Comparison of ENCODE assay signal across 11 mouse cellular contexts in the genomic region with DNA sequence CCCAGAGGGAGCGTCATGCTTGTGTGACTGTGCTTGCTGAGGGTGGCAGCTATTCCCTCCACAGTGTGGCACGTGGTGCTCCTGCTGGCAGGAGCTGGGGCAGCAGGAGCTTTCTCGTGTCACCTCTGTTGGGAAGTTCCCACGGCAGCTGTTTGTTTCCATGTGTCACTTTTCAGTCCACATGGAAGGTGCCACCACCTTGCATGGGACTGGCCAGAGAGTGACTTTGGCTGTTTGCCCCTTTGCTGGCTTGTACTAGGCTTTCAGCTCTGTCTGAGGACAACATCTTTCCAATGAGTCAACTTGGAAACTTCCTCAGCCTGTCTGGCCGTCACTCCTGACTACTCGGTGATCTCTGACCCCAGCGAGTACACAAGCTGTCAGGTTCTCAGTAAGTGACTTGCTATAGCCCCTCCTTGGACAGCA. TPM values are rescaled to one million over a fixed set of nuclear protein-coding genes. Genes with fewer than 3 reads are reported as not detected.
DNase-seq lines count a peak whose midpoint lies in the region; ATAC-seq and TF ChIP-seq lines count a peak whose summit lies in the region.
"Had no signal": no experiment of that assay in that cellular context is flagged by ENCODE, and none has a peak within 500 bp of the region (broad histone marks: within the 10 kb centered on the region; RNA-seq: fewer than 3 reads in every experiment).

No protein-coding gene starts in this region.

- no peak overlapping the region for H3K27ac ChIP-seq in embryonic facial prominence, embryonic 14.5 days (replicated peaks; ENCODE audit: low read depth, low read length)
- H3K27ac ChIP-seq in embryonic facial prominence, embryonic 10.5 days (replicated peaks): no peak overlapping the region; the same call in 1 of the 2 replicates
- no peak overlapping the region for H3K27ac ChIP-seq in layer of hippocampus, adult 2 months
- no peak overlapping the region for H3K27ac ChIP-seq in midbrain, postnatal 0 days (ENCODE audit: low read depth, low read length)
- H3K27ac ChIP-seq: embryonic facial prominence, embryonic 15.5 days; hindbrain, embryonic 12.5 days had no signal

- H3K9ac ChIP-seq in embryonic facial prominence, embryonic 14.5 days (ENCODE audit: low read depth, low read length): peak overlapping the region; percentile 8; the same call in 1 of the 2 replicates
- H3K9ac ChIP-seq in midbrain, postnatal 0 days (replicated peaks; ENCODE audit: low read length, poor library complexity, severe bottlenecking): no peak overlapping the region
- H3K9ac ChIP-seq: embryonic facial prominence, embryonic 15.5 days; hindbrain, embryonic 12.5 days had no signal

- peak; percentile 18; the same call in 1 of the 2 replicates for TF ChIP-seq CTCF in layer of hippocampus, adult 2 months (conservative IDR thresholded peaks at IDR 0.05)
- no peak for TF ChIP-seq CTCF in midbrain, postnatal 0 days (IDR thresholded peaks at IDR 0.05)

- H3K4me3 ChIP-seq in embryonic facial prominence, embryonic 14.5 days (ENCODE audit: low read depth, low read length): no peak overlapping the region
- H3K4me3 ChIP-seq in embryonic facial prominence, embryonic 10.5 days: no peak overlapping the region
- H3K4me3 ChIP-seq in layer of hippocampus, adult 2 months: no peak overlapping the region
- H3K4me3 ChIP-seq in midbrain, postnatal 0 days (ENCODE audit: low read depth, low read length): no peak overlapping the region
- H3K4me3 ChIP-seq: embryonic facial prominence, embryonic 15.5 days; hindbrain, embryonic 12.5 days had no signal

- 50% methylated on average over 7 of the region's 7 CpGs for WGBS in embryonic facial prominence, embryonic 14.5 days
- WGBS in embryonic facial prominence, embryonic 10.5 days: 55% methylated on average over 7 of the region's 7 CpGs
- WGBS in midbrain, postnatal 0 days: 52% methylated on average over 7 of the region's 7 CpGs

- ATAC-seq in embryonic facial prominence, embryonic 14.5 days (ENCODE audit: low read depth): no peak
- ATAC-seq in midbrain, postnatal 0 days (ENCODE audit: low FRiP score): no peak

- DNase-seq in embryonic facial prominence, embryonic 14.5 days (ENCODE audit: low spot score): no peak
- DNase-seq in embryonic facial prominence, embryonic 10.5 days (ENCODE audit: low spot score): no peak
- DNase-seq in layer of hippocampus, adult 2 months (ENCODE audit: low spot score in 2 of 2): no peak
- DNase-seq in layer of hippocampus, postnatal 10 days (ENCODE audit: low spot score in 2 of 2): no peak
- DNase-seq in gastrocnemius, postnatal 10 days: peak; percentile 36
- DNase-seq in kidney, postnatal 36 days: peak; percentile 68 to 73
- DNase-seq in midbrain, postnatal 0 days (ENCODE audit: low spot score): no peak
- DNase-seq in ovary, postnatal 10 days (ENCODE audit: low spot score): no peak
- DNase-seq: cerebellum, postnatal 10 days had no signal

- no peaks in the 10 kb centered on the region for H3K27me3 ChIP-seq in embryonic facial prominence, embryonic 14.5 days (replicated peaks; ENCODE audit: control insufficient read depth, insufficient read depth, low read length)
- H3K27me3 ChIP-seq in embryonic facial prominence, embryonic 10.5 days (replicated peaks; ENCODE audit: low read depth, poor library complexity, severe bottlenecking): peaks cover 14% of the 10 kb centered on the region
- H3K27me3 ChIP-seq in midbrain, postnatal 0 days (ENCODE audit: insufficient read depth, low read length): no peaks in the 10 kb centered on the region
- H3K27me3 ChIP-seq: embryonic facial prominence, embryonic 15.5 days had no signal

- H3K4me2 ChIP-seq in embryonic facial prominence, embryonic 14.5 days (ENCODE audit: low read depth, low read length): no peak overlapping the region
- no peak overlapping the region for H3K4me2 ChIP-seq in midbrain, postnatal 0 days (ENCODE audit: low read depth, low read length, poor library complexity, severe bottlenecking)
- H3K4me2 ChIP-seq: embryonic facial prominence, embryonic 15.5 days; hindbrain, embryonic 12.5 days had no signal

- peaks cover 5% of the 10 kb centered on the region; the same call in 1 of the 2 replicates for H3K4me1 ChIP-seq in embryonic facial prominence, embryonic 14.5 days (ENCODE audit: control insufficient read depth, insufficient read depth, low read length)
- H3K4me1 ChIP-seq in embryonic facial prominence, embryonic 10.5 days: peaks cover 46% of the 10 kb centered on the region
- no peaks in the 10 kb centered on the region for H3K4me1 ChIP-seq in midbrain, postnatal 0 days (ENCODE audit: insufficient read depth, low read length)

- H3K9me3 ChIP-seq in embryonic facial prominence, embryonic 14.5 days (ENCODE audit: control insufficient read depth, low read length): no peaks in the 10 kb centered on the region
- no peaks in the 10 kb centered on the region for H3K9me3 ChIP-seq in embryonic facial prominence, embryonic 10.5 days
- no peaks in the 10 kb centered on the region for H3K9me3 ChIP-seq in midbrain, postnatal 0 days (ENCODE audit: low read length)
- H3K9me3 ChIP-seq: embryonic facial prominence, embryonic 15.5 days; hindbrain, embryonic 12.5 days had no signal

- no peaks in the 10 kb centered on the region for H3K36me3 ChIP-seq in embryonic facial prominence, embryonic 14.5 days (ENCODE audit: control insufficient read depth, insufficient read depth, low read length)
- no peaks in the 10 kb centered on the region for H3K36me3 ChIP-seq in embryonic facial prominence, embryonic 10.5 days (replicated peaks)
- no peaks in the 10 kb centered on the region for H3K36me3 ChIP-seq in midbrain, postnatal 0 days (ENCODE audit: insufficient read depth, low read length)
- H3K36me3 ChIP-seq: embryonic facial prominence, embryonic 15.5 days; hindbrain, embryonic 12.5 days had no signal

RNA-seq across cellular contexts. Expression of gene Efna1, which starts 7.6 kb away (rescaled TPM):
- 33.8 and 35.8 TPM in 2 replicates for polyA plus RNA-seq in embryonic facial prominence, embryonic 14.5 days (2014; fragmentation: Nextera tagmentation; extraction: Ambion mirVana)
- polyA plus RNA-seq in embryonic facial prominence, embryonic 10.5 days (2016; fragmentation: Nextera tagmentation; extraction: Ambion mirVana): 26.7 and 27.2 TPM in 2 replicates
- 1 to 10 TPM; 7.6 to 7.9 TPM for total RNA-seq in layer of hippocampus, adult 2 months (2021)
- 1 to 10 TPM; 6.4 to 7.2 TPM for total RNA-seq in layer of hippocampus, postnatal 10 days (2021)
- 10 to 100 TPM; 21.1 to 26.3 TPM for total RNA-seq in gastrocnemius, postnatal 10 days (2021)
- 6.6 and 7.1 TPM in 2 replicates for total RNA-seq in midbrain, postnatal 0 days (2014; rRNA removed)
- polyA plus RNA-seq in midbrain, postnatal 0 days (2015; fragmentation: Nextera tagmentation; extraction: Ambion mirVana): 8.9 and 9.4 TPM in 2 replicates

RNA-seq across cellular contexts. Expression of gene Slc50a1, which starts 18.1 kb away (rescaled TPM):
- 70.5 and 80.2 TPM in 2 replicates for polyA plus RNA-seq in embryonic facial prominence, embryonic 14.5 days (2014; fragmentation: Nextera tagmentation; extraction: Ambion mirVana)
- 27.2 and 34.2 TPM in 2 replicates for polyA plus RNA-seq in embryonic facial prominence, embryonic 10.5 days (2016; fragmentation: Nextera tagmentation; extraction: Ambion mirVana)
- total RNA-seq in layer of hippocampus, adult 2 months (2021): 10 to 100 TPM; 46.3 to 58.9 TPM
- 10 to 100 TPM; 27.6 to 29.8 TPM for total RNA-seq in layer of hippocampus, postnatal 10 days (2021)
- total RNA-seq in gastrocnemius, postnatal 10 days (2021): 10 to 100 TPM; 19.0 to 28.7 TPM
- 22.8 and 32.0 TPM in 2 replicates for total RNA-seq in midbrain, postnatal 0 days (2014; rRNA removed)
- polyA plus RNA-seq in midbrain, postnatal 0 days (2015; fragmentation: Nextera tagmentation; extraction: Ambion mirVana): 42.4 and 48.7 TPM in 2 replicates

RNA-seq across cellular contexts. Expression of gene Dpm3, which starts 29.4 kb away (rescaled TPM):
- polyA plus RNA-seq in embryonic facial prominence, embryonic 14.5 days (2014; fragmentation: Nextera tagmentation; extraction: Ambion mirVana): 151 and 177 TPM in 2 replicates
- polyA plus RNA-seq in embryonic facial prominence, embryonic 10.5 days (2016; fragmentation: Nextera tagmentation; extraction: Ambion mirVana): 74.1 and 84.1 TPM in 2 replicates
- total RNA-seq in layer of hippocampus, adult 2 months (2021): 10 to 100 TPM; 51.2 to 61.0 TPM
- total RNA-seq in layer of hippocampus, postnatal 10 days (2021): 10 to 100 TPM; 53.3 to 66.3 TPM
- total RNA-seq in gastrocnemius, postnatal 10 days (2021): 10 to 100 TPM; 47.4 to 54.9 TPM
- total RNA-seq in midbrain, postnatal 0 days (2014; rRNA removed): 198 and 223 TPM in 2 replicates
- polyA plus RNA-seq in midbrain, postnatal 0 days (2015; fragmentation: Nextera tagmentation; extraction: Ambion mirVana): 69.4 and 81.1 TPM in 2 replicates

RNA-seq across cellular contexts. Expression of gene Efna3, which starts 34.2 kb away (rescaled TPM):
- polyA plus RNA-seq in embryonic facial prominence, embryonic 14.5 days (2014; fragmentation: Nextera tagmentation; extraction: Ambion mirVana): 18.7 and 21.2 TPM in 2 replicates
- 4.5 and 6.8 TPM in 2 replicates for polyA plus RNA-seq in embryonic facial prominence, embryonic 10.5 days (2016; fragmentation: Nextera tagmentation; extraction: Ambion mirVana)
- 10 to 100 TPM; 65.5 to 76.3 TPM for total RNA-seq in layer of hippocampus, adult 2 months (2021)
- 10 to 100 TPM; 59.9 to 63.1 TPM for total RNA-seq in layer of hippocampus, postnatal 10 days (2021)
- total RNA-seq in gastrocnemius, postnatal 10 days (2021): not detected
- total RNA-seq in midbrain, postnatal 0 days (2014; rRNA removed): 93.5 and 115 TPM in 2 replicates
- 52.3 and 58.4 TPM in 2 replicates for polyA plus RNA-seq in midbrain, postnatal 0 days (2015; fragmentation: Nextera tagmentation; extraction: Ambion mirVana)

RNA-seq across cellular contexts. Expression of gene Trim46, which starts 42.4 kb away (rescaled TPM):
- polyA plus RNA-seq in embryonic facial prominence, embryonic 14.5 days (2014; fragmentation: Nextera tagmentation; extraction: Ambion mirVana): 3.7 and 4.7 TPM in 2 replicates
- polyA plus RNA-seq in embryonic facial prominence, embryonic 10.5 days (2016; fragmentation: Nextera tagmentation; extraction: Ambion mirVana): 4.0 and 4.7 TPM in 2 replicates
- total RNA-seq in layer of hippocampus, adult 2 months (2021): 10 to 100 TPM; 89.1 to 92.8 TPM
- 100 to 1,000 TPM; 101 to 112 TPM for total RNA-seq in layer of hippocampus, postnatal 10 days (2021)
- under 1 TPM; 0.70 to 0.86 TPM for total RNA-seq in gastrocnemius, postnatal 10 days (2021)
- total RNA-seq in midbrain, postnatal 0 days (2014; rRNA removed): 112 and 124 TPM in 2 replicates
- 69.1 TPM in 2 replicates for polyA plus RNA-seq in midbrain, postnatal 0 days (2015; fragmentation: Nextera tagmentation; extraction: Ambion mirVana)

Comparison
In these comparisons a context has a peak if more than half of its experiments do, and no peak if none do; other contexts are left out.
1. DNase-seq: peak in gastrocnemius, postnatal 10 days (single experiment) and kidney, postnatal 36 days (2 of 2); none in embryonic facial prominence, embryonic 14.5 days (single experiment), embryonic facial prominence, embryonic 10.5 days (single experiment), layer of hippocampus, adult 2 months (0 of 2), layer of hippocampus, postnatal 10 days (0 of 2), midbrain, postnatal 0 days (single experiment) and ovary, postnatal 10 days (single experiment).